In genomic region chr13:21753051-21753523, GRCm38 (mm10) we compare ENCODE assay signal across 8 mouse cellular contexts. TPM values are rescaled to one million over a fixed set of nuclear protein-coding genes. Genes with fewer than 3 reads are reported as not detected.
A peak's percentile ranks its signal among the peaks of the same experiment; 100 is the strongest.
DNase-seq lines count a peak whose midpoint lies in the region; ATAC-seq and TF ChIP-seq lines count a peak whose summit lies in the region.

No protein-coding gene starts in this region.

- H3K9ac ChIP-seq in hindbrain, embryonic 11.5 days (ENCODE audit: low read depth, low read length), result peak overlapping the region; percentile 49

- peak overlapping the region; percentile 67; the same call in 1 of the 2 replicates for H3K4me3 ChIP-seq in kidney, adult 2 months (ENCODE audit: insufficient read depth, low read depth, low read length)
- H3K4me3 ChIP-seq in hindbrain, embryonic 11.5 days (ENCODE audit: low read depth, low read length), result peak overlapping the region; percentile 39
- H3K4me3 ChIP-seq in midbrain, embryonic 10.5 days, result peak overlapping the region; percentile 58

- H3K4me1 ChIP-seq in kidney, adult 2 months (ENCODE audit: control insufficient read depth, insufficient read depth, low read length), result no peaks in the 10 kb centered on the region
- H3K4me1 ChIP-seq in hindbrain, embryonic 11.5 days (replicated peaks; ENCODE audit: control insufficient read depth, insufficient read depth, low read length), result no peaks in the 10 kb centered on the region
- H3K4me1 ChIP-seq in midbrain, embryonic 10.5 days, result peaks cover 54% of the 10 kb centered on the region

- H3K27ac ChIP-seq in kidney, adult 2 months (ENCODE audit: insufficient read depth, low read depth, low read length), result peak overlapping the region; percentile 19; the same call in 1 of the 2 replicates
- H3K27ac ChIP-seq in hindbrain, embryonic 11.5 days (ENCODE audit: low read depth, low read length), result peak overlapping the region; percentile 84
- peak overlapping the region; percentile 91 for H3K27ac ChIP-seq in midbrain, embryonic 10.5 days (replicated peaks)

- ATAC-seq in hindbrain, embryonic 11.5 days (ENCODE audit: low FRiP score), result no peak
- ATAC-seq in CD4-positive, CD25-positive, alpha-beta regulatory T cell, adult 4 months, result no peak

- H3K27me3 ChIP-seq in kidney, adult 2 months (replicated peaks; ENCODE audit: control insufficient read depth, insufficient read depth, low read length), result 0 out of 2 replicates have a peak, but pooled peaks cover 1% of the 10 kb centered on the region
- no peaks in the 10 kb centered on the region for H3K27me3 ChIP-seq in hindbrain, embryonic 11.5 days (ENCODE audit: control insufficient read depth, insufficient read depth, low read length)
- no peaks in the 10 kb centered on the region for H3K27me3 ChIP-seq in midbrain, embryonic 10.5 days (ENCODE audit: low read depth, poor library complexity, severe bottlenecking)

- H3K36me3 ChIP-seq in kidney, adult 2 months (ENCODE audit: control insufficient read depth, insufficient read depth, low read length), result no peaks in the 10 kb centered on the region
- no peaks in the 10 kb centered on the region for H3K36me3 ChIP-seq in hindbrain, embryonic 11.5 days (ENCODE audit: control insufficient read depth, insufficient read depth, low read length)
- no peaks in the 10 kb centered on the region for H3K36me3 ChIP-seq in midbrain, embryonic 10.5 days

- no peak for TF ChIP-seq POLR2A in kidney, adult 2 months (IDR thresholded peaks at IDR 0.05; ENCODE audit: low read depth, low read length)

- DNase-seq in kidney, adult 2 months, result no peak
- DNase-seq in kidney, adult 9 months, result no peak
- peak; percentile 13 for DNase-seq in NIH3T3 (ENCODE audit: low read depth)
- peak; percentile 54 for DNase-seq in hindbrain, embryonic 11.5 days (ENCODE audit: low spot score)
- no peak for DNase-seq in midbrain, embryonic 10.5 days (ENCODE audit: low spot score)
- DNase-seq in layer of hippocampus, postnatal 25 days (ENCODE audit: extremely low spot score in 1 of 2, low spot score in 1 of 2), result no peak
- no peak for DNase-seq in spleen, postnatal 10 days (ENCODE audit: low spot score in 2 of 2)

- no peaks in the 10 kb centered on the region for H3K9me3 ChIP-seq in hindbrain, embryonic 11.5 days (ENCODE audit: control insufficient read depth, low read length)
- no peaks in the 10 kb centered on the region for H3K9me3 ChIP-seq in midbrain, embryonic 10.5 days (replicated peaks)

- WGBS in kidney, adult 2 months, result 13% methylated on average over 10 of the region's 10 CpGs
- WGBS in hindbrain, embryonic 11.5 days, result 3% methylated on average over 10 of the region's 10 CpGs
- 5% methylated on average over 10 of the region's 10 CpGs for WGBS in midbrain, embryonic 10.5 days

- peak overlapping the region; percentile 61 for H3K4me2 ChIP-seq in hindbrain, embryonic 11.5 days (replicated peaks; ENCODE audit: low read depth, low read length)

- no peak for TF ChIP-seq CTCF in kidney, adult 2 months (conservative IDR thresholded peaks at IDR 0.05; ENCODE audit: insufficient read depth, insufficient read length, low read depth, low read length)

RNA-seq across cellular contexts. Expression of gene Hist1h2ak, which starts 0.5 kb away (rescaled TPM):
- 0.72 and 0.77 TPM in 2 replicates for polyA plus RNA-seq in kidney, adult 2 months (2012; rRNA removed)
- polyA plus RNA-seq in hindbrain, embryonic 11.5 days (2014; fragmentation: Nextera tagmentation; extraction: Ambion mirVana), result 4.9 and 6.5 TPM in 2 replicates
- polyA plus RNA-seq in midbrain, embryonic 10.5 days (2016; fragmentation: Nextera tagmentation; extraction: Ambion mirVana), result 16.8 and 19.9 TPM in 2 replicates
- total RNA-seq in layer of hippocampus, postnatal 25 days (2021), result 10 to 100 TPM; 10.9 to 18.2 TPM
- 1 to 10 TPM in 1 of 2 experiments, not detected in 1; 2.1 TPM for polyA plus RNA-seq in CD4-positive, CD25-positive, alpha-beta regulatory T cell, adult 4 months (2017; shearing (Covaris generic))

RNA-seq across cellular contexts. Expression of gene Hist1h2bn, which starts 0.8 kb away (rescaled TPM):
- polyA plus RNA-seq in kidney, adult 2 months (2012; rRNA removed), result not detected in 2 replicates
- 0.67 and 2.2 TPM in 2 replicates for polyA plus RNA-seq in hindbrain, embryonic 11.5 days (2014; fragmentation: Nextera tagmentation; extraction: Ambion mirVana)
- polyA plus RNA-seq in midbrain, embryonic 10.5 days (2016; fragmentation: Nextera tagmentation; extraction: Ambion mirVana), result 0.55 and 2.6 TPM in 2 replicates
- 10 to 100 TPM in 1 of 2 experiments, 1 to 10 TPM in 1; 8.6 to 12.1 TPM for total RNA-seq in layer of hippocampus, postnatal 25 days (2021)
- polyA plus RNA-seq in CD4-positive, CD25-positive, alpha-beta regulatory T cell, adult 4 months (2017; shearing (Covaris generic)), result 1 to 10 TPM in 1 of 2 experiments, not detected in 1; 5.6 TPM

RNA-seq across cellular contexts. Expression of gene Hist1h4k, which starts 2.8 kb away (rescaled TPM):
- 2.6 and 6.8 TPM in 2 replicates for polyA plus RNA-seq in kidney, adult 2 months (2012; rRNA removed)
- polyA plus RNA-seq in hindbrain, embryonic 11.5 days (2014; fragmentation: Nextera tagmentation; extraction: Ambion mirVana), result 2.4 and 8.0 TPM in 2 replicates
- polyA plus RNA-seq in midbrain, embryonic 10.5 days (2016; fragmentation: Nextera tagmentation; extraction: Ambion mirVana), result 1.7 and 6.4 TPM in 2 replicates
- 100 to 1,000 TPM; 272 to 320 TPM for total RNA-seq in layer of hippocampus, postnatal 25 days (2021)
- 10 to 100 TPM in 1 of 2 experiments, 1 to 10 TPM in 1; 8.2 to 16.8 TPM for polyA plus RNA-seq in CD4-positive, CD25-positive, alpha-beta regulatory T cell, adult 4 months (2017; shearing (Covaris generic))

RNA-seq across cellular contexts. Expression of gene Hist1h4j, which starts 18.2 kb away (rescaled TPM):
- 0.75 and 1.1 TPM in 2 replicates for polyA plus RNA-seq in kidney, adult 2 months (2012; rRNA removed)
- polyA plus RNA-seq in hindbrain, embryonic 11.5 days (2014; fragmentation: Nextera tagmentation; extraction: Ambion mirVana), result 0.94 and 1.4 TPM in 2 replicates
- 1.0 and 1.2 TPM in 2 replicates for polyA plus RNA-seq in midbrain, embryonic 10.5 days (2016; fragmentation: Nextera tagmentation; extraction: Ambion mirVana)
- 10 to 100 TPM; 17.6 to 19.5 TPM for total RNA-seq in layer of hippocampus, postnatal 25 days (2021)
- polyA plus RNA-seq in CD4-positive, CD25-positive, alpha-beta regulatory T cell, adult 4 months (2017; shearing (Covaris generic)), result not detected

RNA-seq across cellular contexts. Expression of gene Hist1h1b, which starts 27.3 kb away (rescaled TPM):
- 0.14 TPM in 1 of 2 replicates, not detected in the other for polyA plus RNA-seq in kidney, adult 2 months (2012; rRNA removed)
- 19.1 TPM in 2 replicates for polyA plus RNA-seq in hindbrain, embryonic 11.5 days (2014; fragmentation: Nextera tagmentation; extraction: Ambion mirVana)
- polyA plus RNA-seq in midbrain, embryonic 10.5 days (2016; fragmentation: Nextera tagmentation; extraction: Ambion mirVana), result 31.5 and 37.7 TPM in 2 replicates
- 1 to 10 TPM; 7.3 to 9.3 TPM for total RNA-seq in layer of hippocampus, postnatal 25 days (2021)
- polyA plus RNA-seq in CD4-positive, CD25-positive, alpha-beta regulatory T cell, adult 4 months (2017; shearing (Covaris generic)), result 1 to 10 TPM; 3.6 to 5.1 TPM

Comparison
In these comparisons a context has a peak if more than half of its experiments do, and no peak if none do; other contexts are left out.
1. DNase-seq: peak in NIH3T3 (single experiment) and hindbrain, embryonic 11.5 days (single experiment); none in kidney, adult 2 months (single experiment), kidney, adult 9 months (single experiment), midbrain, embryonic 10.5 days (single experiment), layer of hippocampus, postnatal 25 days (0 of 2) and spleen, postnatal 10 days (0 of 2).
2. H3K27ac ChIP-seq: peak in every context shown above with its lines; median percentile 91 in midbrain, embryonic 10.5 days; 84 in hindbrain, embryonic 11.5 days; 19 in kidney, adult 2 months.
3. Peak in every context shown above with its lines, with median percentiles within 50 percentile points of each other: H3K4me3 ChIP-seq.